ENCODE assay signal across 8 mouse cellular contexts in genomic region chr14:25736589-25736988, GRCm38 (mm10). TPM values are rescaled to one million over a fixed set of nuclear protein-coding genes. Genes with fewer than 3 reads are reported as not detected.
DNase-seq lines count a peak whose midpoint lies in the region; ATAC-seq and TF ChIP-seq lines count a peak whose summit lies in the region.

No protein-coding gene starts in this region.

- H3K4me2 ChIP-seq in intestine, embryonic 16.5 days (ENCODE audit: low read depth, low read length): no peak overlapping the region

- H3K36me3 ChIP-seq in intestine, embryonic 16.5 days (ENCODE audit: control insufficient read depth, insufficient read depth, low read length): no peaks in the 10 kb centered on the region

- no peak overlapping the region for H3K4me3 ChIP-seq in cerebellum, adult 2 months (replicated peaks; ENCODE audit: insufficient read depth, low read depth, low read length)
- no peak overlapping the region for H3K4me3 ChIP-seq in intestine, embryonic 16.5 days (ENCODE audit: low read length)

- ATAC-seq in intestine, embryonic 16.5 days: peak; percentile 67
- peak; percentile 66 for ATAC-seq in megakaryocyte progenitor cell, adult 5-6 weeks (replicated peaks; ENCODE audit: poor library complexity)

- DNase-seq in NIH3T3 (ENCODE audit: low read depth): peak; percentile 90
- peak; percentile 32 to 57 for DNase-seq in cerebellum, adult 2 months
- peak; percentile 73 to 81 for DNase-seq in gastrocnemius, postnatal 36 days
- peak; percentile 31 to 78 for DNase-seq in left cerebral cortex, adult 8-10 months (ENCODE audit: low spot score in 2 of 2)
- peak; percentile 77 for DNase-seq in urinary bladder, postnatal 4 days (ENCODE audit: low spot score in 2 of 2)
- DNase-seq in spleen, adult 12 weeks (ENCODE audit: low spot score): no peak

- intact Hi-C loops in gastrocnemius, postnatal 36 days (cut with DNase I): no loop called here

- peaks cover 8% of the 10 kb centered on the region for H3K4me1 ChIP-seq in cerebellum, adult 2 months (ENCODE audit: control insufficient read depth, insufficient read depth, low read length)
- peaks cover 57% of the 10 kb centered on the region for H3K4me1 ChIP-seq in intestine, embryonic 16.5 days (ENCODE audit: control insufficient read depth, insufficient read depth, low read length)

- H3K9ac ChIP-seq in intestine, embryonic 16.5 days (ENCODE audit: low read depth, low read length): peak overlapping the region; percentile 45; the same call in 1 of the 2 replicates

- no peak overlapping the region for H3K27ac ChIP-seq in cerebellum, adult 2 months (ENCODE audit: insufficient read depth, low read length)
- peak overlapping the region; percentile 81 for H3K27ac ChIP-seq in intestine, embryonic 16.5 days (ENCODE audit: low read length)

- H3K9me3 ChIP-seq in intestine, embryonic 16.5 days (ENCODE audit: control insufficient read depth, low read length): no peaks in the 10 kb centered on the region

- no peak for TF ChIP-seq CTCF in cerebellum, adult 2 months (IDR thresholded peaks at IDR 0.05; ENCODE audit: borderline replicate concordance, insufficient read depth, low read depth, low read length)

- TF ChIP-seq POLR2A in cerebellum, adult 2 months (IDR thresholded peaks at IDR 0.05; ENCODE audit: borderline replicate concordance, insufficient read depth, low read length): no peak

- WGBS in cerebellum, adult 2 months: 54% methylated on average over 6 of the region's 6 CpGs
- 43% methylated on average over 6 of the region's 6 CpGs for WGBS in intestine, embryonic 16.5 days

- no peaks in the 10 kb centered on the region for H3K27me3 ChIP-seq in cerebellum, adult 2 months (ENCODE audit: control insufficient read depth, insufficient read depth, low read length)
- no peaks in the 10 kb centered on the region for H3K27me3 ChIP-seq in intestine, embryonic 16.5 days (replicated peaks; ENCODE audit: control insufficient read depth, insufficient read depth, low read length)

RNA-seq across cellular contexts. Expression of gene Zcchc24, which starts 32.2 kb away (rescaled TPM):
- polyA plus RNA-seq in cerebellum, adult 2 months (2012; rRNA removed): 67.3 and 71.4 TPM in 2 replicates
- 10 to 100 TPM; 38.4 to 49.4 TPM for total RNA-seq in gastrocnemius, postnatal 36 days (2021)
- polyA plus RNA-seq in intestine, embryonic 16.5 days (2015; fragmentation: Nextera tagmentation; extraction: Ambion mirVana): 9.1 and 10.0 TPM in 2 replicates
- 10 to 100 TPM; 51.5 to 58.0 (median 54.4) TPM for total RNA-seq in left cerebral cortex, adult 8-10 months (2022)
- 1.2 and 1.3 TPM in 2 replicates for total RNA-seq in megakaryocyte progenitor cell, adult 5-6 weeks (2015)
- total RNA-seq in megakaryocyte progenitor cell, adult 5-6 weeks (2017): 0.41 and 0.92 TPM in 2 replicates

RNA-seq across cellular contexts. Expression of gene Ppif, which starts 42.6 kb away (rescaled TPM):
- polyA plus RNA-seq in cerebellum, adult 2 months (2012; rRNA removed): 62.7 and 63.3 TPM in 2 replicates
- total RNA-seq in gastrocnemius, postnatal 36 days (2021): 10 to 100 TPM; 31.8 to 36.5 TPM
- 125 and 134 TPM in 2 replicates for polyA plus RNA-seq in intestine, embryonic 16.5 days (2015; fragmentation: Nextera tagmentation; extraction: Ambion mirVana)
- 10 to 100 TPM; 25.5 to 26.8 (median 26.5) TPM for total RNA-seq in left cerebral cortex, adult 8-10 months (2022)
- 87.8 and 114 TPM in 2 replicates for total RNA-seq in megakaryocyte progenitor cell, adult 5-6 weeks (2015)
- total RNA-seq in megakaryocyte progenitor cell, adult 5-6 weeks (2017): 20.4 and 31.9 TPM in 2 replicates

Comparison
In these comparisons a context has a peak if more than half of its experiments do, and no peak if none do; other contexts are left out.
1. RNA of gene Zcchc24, which starts 32.2 kb away (total RNA-seq): 51.5 to 58.0 TPM in left cerebral cortex, adult 8-10 months and 38.4 to 49.4 TPM in gastrocnemius, postnatal 36 days; 0.41 to 1.3 TPM in megakaryocyte progenitor cell, adult 5-6 weeks; every median in the first group is over 10 times any median in the second.